Mouse (Mus musculus) left cerebral cortex, adult 9 months (tissue): ENCODE data around the gene Slc45a2.
"Not testable (repeated sequence)": the region's sequence is repeated elsewhere in the genome, so short reads cannot be mapped to it uniquely, and the experiment has no call there.

Experiments
- DNase-seq, 2 experiments: peaks; one replicate each; pipeline ENCODE4 v3.0.0; 2022; ENCODE audit warnings: low spot score in 2 of 2

Slc45a2 gene

GRCm38 (mm10) chr15:11000421-11000820 lies at the start of gene Slc45a2:
Gene Slc45a2 (plus strand): TSS chr15:11000721.
- DNase-seq = no peak

DNA sequence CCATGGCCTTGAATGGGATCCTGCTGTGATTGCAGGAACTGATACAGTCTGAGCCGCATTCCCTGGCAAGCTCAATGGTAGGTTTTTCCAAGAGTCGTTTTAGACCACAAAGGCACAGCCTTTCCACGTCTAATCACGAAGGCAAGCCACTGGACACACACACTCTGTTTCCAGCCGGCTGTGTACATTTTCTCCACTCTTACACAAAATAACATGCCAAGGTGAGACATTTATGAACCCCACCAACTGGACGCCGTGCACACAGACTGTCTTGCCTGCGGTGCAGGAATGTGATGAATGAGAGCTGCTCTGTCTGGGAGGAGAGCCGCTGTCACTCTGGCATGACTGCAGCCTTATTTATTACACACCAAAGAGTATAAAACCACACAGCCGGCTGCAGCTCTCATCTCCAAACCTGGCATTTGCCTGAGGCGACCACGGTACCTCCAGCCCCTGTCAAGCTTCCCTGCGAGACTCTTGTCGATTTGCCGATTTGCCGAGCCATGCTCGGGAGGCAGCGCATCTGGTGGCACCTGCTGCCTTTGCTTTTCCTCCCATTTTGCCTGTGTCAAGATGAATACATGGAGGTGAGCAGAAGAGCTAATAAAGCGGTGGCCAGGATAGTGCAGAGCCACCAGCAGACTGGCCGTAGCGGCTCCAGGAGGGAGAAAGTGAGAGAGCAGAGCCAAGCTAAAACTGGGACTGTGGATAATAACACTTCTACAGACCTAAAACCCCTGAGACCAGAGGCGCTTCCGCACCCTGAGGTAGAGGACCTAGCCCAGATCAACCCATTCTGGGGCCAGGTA lies 48.4 kb upstream of the Slc45a2 start, which contains the start of gene C1qtnf3:
Gene C1qtnf3 (plus strand): TSS at position 382 of the 809 bp plus-strand sequence.
- DNase-seq = no peak

DNA sequence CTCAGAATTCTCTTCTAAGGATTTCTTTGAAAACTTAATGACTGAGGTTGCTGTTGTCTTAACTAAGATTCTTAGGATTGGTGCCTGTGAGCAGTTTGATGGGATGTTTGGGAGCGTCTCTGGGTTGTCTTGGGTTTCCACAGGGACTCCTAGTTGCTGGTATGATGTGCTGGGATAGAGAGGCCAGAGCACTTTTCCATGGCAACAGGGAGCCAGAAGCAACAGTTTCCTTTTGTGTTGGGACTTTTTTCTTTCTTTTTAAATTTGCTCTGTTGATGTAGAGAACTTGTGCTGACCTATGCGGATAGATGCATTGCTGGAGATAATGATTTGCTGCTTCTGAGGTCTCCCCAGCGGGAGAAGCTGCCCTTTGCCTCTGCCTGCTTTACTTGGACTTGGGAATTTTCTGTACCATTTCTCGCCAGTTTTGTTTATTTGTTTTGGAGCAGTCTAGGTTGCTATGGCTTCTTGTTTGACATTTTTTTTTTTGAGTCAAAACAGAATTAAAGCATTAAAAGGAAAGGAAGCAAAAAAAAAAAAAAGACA lies 47.7 kb upstream of the Slc45a2 start:
- DNase-seq = no peak

GRCm38 (mm10) chr15:10953465-10953864 lies 47.1 kb upstream of the Slc45a2 start:
- DNase-seq = no peak

DNA sequence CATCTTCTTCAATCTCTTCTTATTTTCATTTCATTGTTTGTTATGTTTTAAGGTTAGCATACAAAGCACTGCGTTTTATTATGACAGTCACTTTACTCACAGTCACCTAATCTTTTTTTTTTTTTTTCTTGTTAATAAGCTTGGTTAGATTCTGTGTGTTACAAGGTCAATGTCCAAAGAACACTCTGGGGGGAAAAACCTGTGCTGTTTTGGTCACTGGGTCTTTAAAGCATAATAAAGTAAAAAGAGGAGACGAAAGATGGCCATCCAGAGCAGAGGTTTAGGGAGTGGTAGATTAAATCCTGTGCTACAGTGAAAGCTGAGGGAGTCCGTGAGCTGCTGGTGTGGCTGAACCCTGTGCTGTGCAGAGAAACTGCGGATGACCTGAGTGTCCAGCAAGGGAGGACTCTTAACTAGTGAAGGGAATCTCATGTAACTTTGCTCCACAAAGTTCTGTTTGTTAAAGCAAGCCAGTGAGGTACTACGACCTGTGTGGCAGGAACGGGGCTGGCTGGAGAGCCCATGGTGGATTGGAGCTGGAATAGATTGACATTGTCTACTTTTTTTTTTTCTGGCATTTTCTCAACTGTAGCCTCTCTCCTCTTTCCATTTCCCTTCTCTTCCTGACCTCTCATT lies 46.0 kb upstream of the Slc45a2 start:
- no peak for DNase-seq

GRCm38 (mm10) chr15:10955156-10955555 lies 45.4 kb upstream of the Slc45a2 start:
- no peak for DNase-seq

DNA sequence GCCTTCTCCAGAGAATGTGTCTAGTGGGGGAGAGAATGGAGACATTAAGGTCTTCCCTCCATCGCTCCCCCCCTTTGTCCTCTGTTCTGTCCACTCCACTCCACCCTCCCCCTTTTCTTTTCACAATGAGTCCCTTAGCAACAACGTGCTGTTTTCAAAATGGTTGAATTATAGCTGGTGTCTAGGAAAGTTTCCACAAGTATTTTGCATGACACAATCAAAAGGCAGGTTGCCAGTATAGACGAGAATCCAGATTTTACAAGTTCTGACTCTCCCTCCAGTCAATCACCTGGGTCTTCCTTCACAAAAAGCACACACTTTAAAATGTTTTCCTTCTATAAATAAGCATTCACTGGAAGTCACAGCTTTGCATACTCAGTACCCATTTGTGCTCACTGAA lies 43.8 kb upstream of the Slc45a2 start:
- DNase-seq = no peak

DNA sequence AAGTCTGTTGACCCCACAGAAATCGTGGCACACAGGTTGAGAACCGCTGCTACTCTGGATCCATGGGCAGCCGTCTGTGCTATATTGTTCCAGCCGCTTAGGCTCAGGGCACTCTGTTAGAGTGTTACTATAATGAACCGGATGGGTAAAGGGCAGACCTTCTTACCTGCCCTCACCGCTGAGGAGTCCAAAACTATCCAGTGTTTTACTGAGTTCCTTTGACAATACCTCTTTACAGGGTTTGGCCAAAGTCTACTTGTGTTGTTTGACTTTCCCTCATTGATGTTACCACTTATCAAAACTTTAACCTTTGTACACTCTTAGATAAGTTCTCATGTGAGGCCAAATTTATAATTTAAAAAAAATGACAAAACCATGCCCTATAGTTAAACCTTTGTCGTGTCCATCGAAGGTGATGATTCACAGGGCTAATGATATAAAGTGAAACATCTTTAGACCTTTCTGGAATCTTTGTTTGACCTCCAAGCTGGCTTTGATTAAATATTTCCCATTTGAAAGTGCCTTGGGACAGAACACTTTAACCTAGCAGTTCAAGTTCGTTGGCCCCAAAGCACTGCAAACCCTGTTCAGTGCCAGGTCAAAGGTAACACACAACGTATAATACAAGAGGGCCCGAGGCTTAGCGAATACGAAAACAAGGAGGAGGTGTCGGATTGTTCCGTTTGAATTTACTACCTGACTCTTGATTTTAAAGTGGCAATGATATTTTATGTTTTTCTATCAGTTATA lies 41.1 kb upstream of the Slc45a2 start:
- no peak for DNase-seq

DNA sequence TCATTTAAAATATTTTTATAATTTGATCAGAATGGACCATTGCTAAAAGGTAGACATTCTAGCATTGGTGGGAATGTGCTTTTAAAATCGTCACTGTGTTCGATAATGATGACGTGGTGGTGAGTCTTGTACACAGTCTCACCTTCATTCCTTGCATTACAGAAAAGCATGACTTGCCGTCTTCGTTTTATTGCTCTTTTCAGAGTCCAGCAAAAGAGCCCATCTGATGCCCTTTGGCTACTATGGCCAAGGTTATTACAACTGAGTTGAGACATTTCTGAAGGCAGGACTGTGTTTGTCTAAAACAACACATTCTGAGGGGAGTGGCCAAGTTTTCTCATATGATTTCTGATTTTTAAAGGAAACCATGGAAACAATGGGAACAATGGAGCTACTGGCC lies 40.3 kb upstream of the Slc45a2 start:
- no peak for DNase-seq

DNA sequence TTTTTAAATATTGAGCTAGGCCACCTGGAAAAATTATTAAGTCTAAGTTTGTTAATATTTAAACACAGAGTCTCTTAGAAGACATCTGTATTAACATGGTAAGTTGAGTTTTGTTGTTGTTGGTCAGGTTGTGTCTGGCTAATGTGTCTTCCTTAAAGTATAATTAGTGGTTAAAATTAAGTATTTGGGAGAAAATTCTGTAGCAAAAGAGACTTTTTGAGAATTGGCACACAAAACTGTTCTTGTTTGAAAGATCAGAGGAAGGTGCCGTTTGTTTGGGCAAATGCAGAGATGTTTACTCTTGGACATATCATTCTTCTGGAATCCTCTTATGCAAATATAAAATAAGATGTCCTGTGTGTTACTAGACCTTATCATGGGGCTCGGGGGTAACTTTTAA lies 37.9 kb upstream of the Slc45a2 start:
- no peak for DNase-seq

- DNase-seq = no peak
These were observed 31.1 kb upstream of the Slc45a2 start for GRCm38 (mm10) chr15:10969439-10969838.

- DNase-seq = no peak
These were observed 29.7 kb upstream of the Slc45a2 start for GRCm38 (mm10) chr15:10970777-10971176.

DNA sequence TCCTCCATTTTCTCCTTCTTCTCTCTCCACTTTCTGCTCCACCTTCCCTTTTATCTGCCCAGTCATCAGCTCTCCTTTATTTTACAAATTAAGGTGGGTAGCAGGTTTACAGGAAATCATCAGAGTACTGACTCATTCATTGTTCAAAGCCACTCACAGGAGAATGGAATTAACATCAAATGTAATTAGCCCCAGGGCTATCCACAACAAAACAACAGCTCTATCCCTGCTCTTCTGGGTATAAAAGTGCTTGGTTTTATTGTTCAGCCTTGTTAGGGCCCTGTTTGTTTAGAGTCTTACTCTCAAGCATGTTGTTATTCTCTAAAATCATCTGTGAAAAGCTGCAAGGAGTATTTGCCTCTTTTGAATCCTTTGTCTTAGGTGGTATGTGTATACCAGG lies 23.4 kb upstream of the Slc45a2 start:
- DNase-seq = no peak

DNA sequence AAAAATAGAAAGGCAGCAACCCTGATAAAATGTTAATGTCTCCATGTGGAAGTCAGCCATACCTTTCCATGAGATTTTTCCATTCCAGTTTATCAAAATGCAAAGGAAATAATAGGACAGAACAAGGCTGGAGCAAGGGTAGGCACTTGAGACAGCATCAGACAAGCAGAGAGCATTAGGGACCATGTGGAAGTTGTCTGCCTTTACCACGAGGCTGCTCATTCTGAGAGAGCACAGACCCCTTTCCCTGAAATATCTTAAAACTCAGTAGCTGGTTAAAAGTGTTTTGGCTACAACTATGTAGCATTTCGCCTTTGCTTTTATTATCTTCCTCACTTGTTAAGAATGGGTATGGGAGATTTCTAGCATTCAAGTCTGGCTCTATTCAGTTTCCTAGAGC lies 19.8 kb upstream of the Slc45a2 start:
- no peak for DNase-seq

- DNase-seq = peak; percentile 69 to 91
These were observed 19.0 kb upstream of the Slc45a2 start, which contains the start of gene Amacr for GRCm38 (mm10) chr15:10981377-10982063. Gene Amacr (plus strand): TSS chr15:10981756.

- DNase-seq = no peak
These were observed 18.5 kb upstream of the Slc45a2 start for GRCm38 (mm10) chr15:10982064-10982435.

DNA sequence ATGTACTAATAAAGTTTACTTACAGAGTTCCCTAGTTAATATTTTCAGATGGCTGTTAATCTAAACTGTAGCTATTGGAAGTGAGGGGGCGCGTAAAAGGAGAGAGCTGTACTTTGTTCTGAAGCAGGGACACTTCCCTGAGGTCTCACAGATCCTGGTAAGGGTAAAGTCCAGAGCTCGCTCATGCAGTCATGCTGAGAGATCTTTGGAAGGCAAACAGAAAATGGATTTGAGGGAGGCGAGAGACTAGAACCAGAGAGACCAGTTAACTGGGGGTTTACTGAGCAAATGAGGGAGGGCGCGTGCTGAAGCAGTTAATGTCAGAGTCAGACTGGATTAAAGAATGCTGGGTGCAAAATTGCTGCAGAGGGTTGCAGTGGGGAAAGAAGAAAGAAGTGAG lies 14.8 kb upstream of the Slc45a2 start:
- no peak for DNase-seq

GRCm38 (mm10) chr15:10986477-10986876 lies 14.0 kb upstream of the Slc45a2 start:
- DNase-seq = not testable (repeated sequence)

GRCm38 (mm10) chr15:10990411-10990810 lies 10.1 kb upstream of the Slc45a2 start:
- DNase-seq = no peak

GRCm38 (mm10) chr15:10991566-10991965 lies 9.0 kb upstream of the Slc45a2 start:
- no peak for DNase-seq

GRCm38 (mm10) chr15:10999832-11000231 lies 689 bp upstream of the Slc45a2 start:
- no peak for DNase-seq

DNA sequence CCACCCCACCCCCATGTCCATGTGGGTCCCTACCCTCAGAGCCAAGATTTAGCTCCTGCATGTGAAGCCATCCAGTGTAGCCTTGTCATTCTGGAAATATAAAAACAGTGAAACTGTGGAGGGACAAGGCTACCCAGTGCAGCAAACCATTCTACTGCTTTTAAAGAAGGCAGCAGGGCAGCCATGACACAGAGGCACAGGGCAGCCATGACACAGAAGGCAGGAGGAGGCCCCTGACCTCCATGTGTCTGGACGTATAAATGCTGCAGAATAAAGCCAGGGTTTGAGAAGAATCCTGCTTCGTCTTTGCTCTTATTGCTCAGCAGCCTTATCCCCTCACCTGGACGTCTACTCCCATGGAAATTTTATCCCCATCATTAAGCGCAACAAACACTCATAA lies 3.3 kb downstream of the Slc45a2 start:
- no peak for DNase-seq
